Mouse (Mus musculus): ENCODE measurements around the gene Sox6. TPM values are rescaled to one million over a fixed set of nuclear protein-coding genes. Genes with fewer than 3 reads are reported as not detected.

The Sox6 gene
- total and polyA plus RNA-seq, 2 experiments from 2014 or later = 30.8 to 47.6 TPM

- no peaks in the 10 kb centered on the region for H3K27me3 ChIP-seq (ENCODE audit: insufficient read depth, low read length)
- 95% methylated on average over 2 of the region's 2 CpGs for WGBS
- H3K4me3 ChIP-seq (ENCODE audit: low read depth, low read length) = no peak overlapping the region
- TF ChIP-seq CTCF (IDR thresholded peaks at IDR 0.05) = no peak
- no peak overlapping the region for H3K9ac ChIP-seq (replicated peaks; ENCODE audit: low read length, poor library complexity, severe bottlenecking)
- no peak for DNase-seq (ENCODE audit: low spot score)
- no peaks in the 10 kb centered on the region for H3K36me3 ChIP-seq (ENCODE audit: insufficient read depth, low read length)
- H3K27ac ChIP-seq (ENCODE audit: low read depth, low read length) = no peak overlapping the region
- no peak overlapping the region for H3K4me2 ChIP-seq (ENCODE audit: low read depth, low read length, poor library complexity, severe bottlenecking)
- no peaks in the 10 kb centered on the region for H3K4me1 ChIP-seq (ENCODE audit: insufficient read depth, low read length)
- no peak for ATAC-seq (ENCODE audit: low FRiP score)
- H3K9me3 ChIP-seq (ENCODE audit: low read length) = no peaks in the 10 kb centered on the region
Measured at GRCm38 (mm10) chr7:115872903-115873302, 165.7 kb downstream of the Sox6 start.

- Histone ChIP-seq H3K9me3 (ENCODE audit: low read length) (no peaks in the 10 kb centered on the region), H3K4me1 (ENCODE audit: insufficient read depth, low read length) (no peaks in the 10 kb centered on the region; the same call in 1 of the 2 replicates), H3K9ac (replicated peaks; ENCODE audit: low read length, poor library complexity, severe bottlenecking) (no peak overlapping the region), H3K4me2 (ENCODE audit: low read depth, low read length, poor library complexity, severe bottlenecking) (no peak overlapping the region), H3K4me3 (ENCODE audit: low read depth, low read length) (no peak overlapping the region), H3K27ac (ENCODE audit: low read depth, low read length) (no peak overlapping the region), H3K36me3 (ENCODE audit: insufficient read depth, low read length) (no peaks in the 10 kb centered on the region), H3K27me3 (ENCODE audit: insufficient read depth, low read length) (no peaks in the 10 kb centered on the region)
- no peak for TF ChIP-seq CTCF (IDR thresholded peaks at IDR 0.05)
- 65% methylated on average over 2 of the region's 2 CpGs for WGBS
- no peak for DNase-seq (ENCODE audit: low spot score)
- no peak for ATAC-seq (ENCODE audit: low FRiP score)
Measured at GRCm38 (mm10) chr7:115868504-115868903, 170.1 kb downstream of the Sox6 start.

GRCm38 (mm10) chr7:115867518-115868270, 170.9 kb downstream of the Sox6 start:
- no peaks in the 10 kb centered on the region for H3K36me3 ChIP-seq (ENCODE audit: insufficient read depth, low read length)

GRCm38 (mm10) chr7:115866698-115867500, 171.7 kb downstream of the Sox6 start:
- Histone ChIP-seq H3K27me3 (ENCODE audit: insufficient read depth, low read length) (no peaks in the 10 kb centered on the region), H3K4me3 (ENCODE audit: low read depth, low read length) (no peak overlapping the region), H3K4me1 (ENCODE audit: insufficient read depth, low read length) (no peaks in the 10 kb centered on the region; the same call in 1 of the 2 replicates), H3K4me2 (ENCODE audit: low read depth, low read length, poor library complexity, severe bottlenecking) (no peak overlapping the region), H3K27ac (ENCODE audit: low read depth, low read length) (no peak overlapping the region), H3K9ac (replicated peaks; ENCODE audit: low read length, poor library complexity, severe bottlenecking) (no peak overlapping the region), H3K9me3 (ENCODE audit: low read length) (no peaks in the 10 kb centered on the region), H3K36me3 (ENCODE audit: insufficient read depth, low read length) (no peaks in the 10 kb centered on the region)
- no peak for TF ChIP-seq CTCF (IDR thresholded peaks at IDR 0.05)
- WGBS = 19% methylated on average over 9 of the region's 9 CpGs
- no peak for DNase-seq (ENCODE audit: low spot score)
- no peak for ATAC-seq (ENCODE audit: low FRiP score)

More at GRCm38 (mm10) chr7:115867518-115868270, 170.9 kb downstream of the Sox6 start:
- no peak overlapping the region for H3K27ac ChIP-seq (ENCODE audit: low read depth, low read length)
- H3K9me3 ChIP-seq (ENCODE audit: low read length) = no peaks in the 10 kb centered on the region
- no peak for ATAC-seq (ENCODE audit: low FRiP score)
- no peak for TF ChIP-seq CTCF (IDR thresholded peaks at IDR 0.05)
- H3K27me3 ChIP-seq (ENCODE audit: insufficient read depth, low read length) = no peaks in the 10 kb centered on the region
- no peak overlapping the region for H3K4me3 ChIP-seq (ENCODE audit: low read depth, low read length)
- no peak overlapping the region for H3K9ac ChIP-seq (replicated peaks; ENCODE audit: low read length, poor library complexity, severe bottlenecking)
- no peak for DNase-seq (ENCODE audit: low spot score)
- 19% methylated on average over 10 of the region's 10 CpGs for WGBS
- no peaks in the 10 kb centered on the region; the same call in 1 of the 2 replicates for H3K4me1 ChIP-seq (ENCODE audit: insufficient read depth, low read length)
- no peak overlapping the region for H3K4me2 ChIP-seq (ENCODE audit: low read depth, low read length, poor library complexity, severe bottlenecking)

- no peak overlapping the region for H3K4me2 ChIP-seq (ENCODE audit: low read depth, low read length, poor library complexity, severe bottlenecking)
- ATAC-seq (ENCODE audit: low FRiP score) = no peak
- peak; percentile 7 for DNase-seq (ENCODE audit: low spot score)
- H3K9ac ChIP-seq (replicated peaks; ENCODE audit: low read length, poor library complexity, severe bottlenecking) = no peak overlapping the region
- no peaks in the 10 kb centered on the region for H3K27me3 ChIP-seq (ENCODE audit: insufficient read depth, low read length)
- H3K4me3 ChIP-seq (ENCODE audit: low read depth, low read length) = no peak overlapping the region
- no peak overlapping the region for H3K27ac ChIP-seq (ENCODE audit: low read depth, low read length)
- H3K9me3 ChIP-seq (ENCODE audit: low read length) = no peaks in the 10 kb centered on the region
- no peaks in the 10 kb centered on the region for H3K36me3 ChIP-seq (ENCODE audit: insufficient read depth, low read length)
- H3K4me1 ChIP-seq (ENCODE audit: insufficient read depth, low read length) = no peaks in the 10 kb centered on the region; the same call in 1 of the 2 replicates
- 20% methylated on average over 9 of the region's 9 CpGs for WGBS
- no peak for TF ChIP-seq CTCF (IDR thresholded peaks at IDR 0.05)
Measured at GRCm38 (mm10) chr7:115865979-115866697, 172.5 kb downstream of the Sox6 start.
